Mouse (Mus musculus): ENCODE measurements around the gene Ssc5d. TPM values are rescaled to one million over a fixed set of nuclear protein-coding genes. Genes with fewer than 3 reads are reported as not detected.

Gene Ssc5d
- polyA plus RNA-seq, 1 experiment from 2014 or later: 0.09 TPM

GRCm38 (mm10) chr7:4920496-4920895 lies 5.1 kb upstream of the Ssc5d start:
- H3K27me3 ChIP-seq: peaks cover 41% of the 10 kb centered on the region
- WGBS (ENCODE audit: insufficient replicate concordance): 88% methylated on average over 19 of the region's 19 CpGs
- peaks cover 41% of the 10 kb centered on the region for H3K36me3 ChIP-seq
- H3K27ac ChIP-seq: no peak overlapping the region
- no peak overlapping the region for H3K4me3 ChIP-seq (replicated peaks)
- ATAC-seq (ENCODE audit: low read depth) (no peak), DNase-seq (no peak)
- no peak overlapping the region for H3K9ac ChIP-seq
- no peak overlapping the region for H3K4me2 ChIP-seq
- no peaks in the 10 kb centered on the region for H3K9me3 ChIP-seq (replicated peaks)
- H3K4me1 ChIP-seq (replicated peaks): peaks cover 55% of the 10 kb centered on the region

- H3K4me3 ChIP-seq (replicated peaks): no peak overlapping the region
- peaks cover 49% of the 10 kb centered on the region for H3K4me1 ChIP-seq (replicated peaks)
- H3K9me3 ChIP-seq (replicated peaks): no peaks in the 10 kb centered on the region
- H3K9ac ChIP-seq: no peak overlapping the region
- H3K36me3 ChIP-seq: peaks cover 41% of the 10 kb centered on the region
- WGBS (ENCODE audit: insufficient replicate concordance): 26% methylated on average over 23 of the region's 23 CpGs
- peaks cover 48% of the 10 kb centered on the region for H3K27me3 ChIP-seq
- DNase-seq (no peak), ATAC-seq (ENCODE audit: low read depth) (0 out of 2 replicates have a peak, but pooled peaks have one; percentile 14)
- peak overlapping the region; percentile 29 for H3K27ac ChIP-seq
- H3K4me2 ChIP-seq: no peak overlapping the region
Measured at GRCm38 (mm10) chr7:4920976-4921823, 4.4 kb upstream of the Ssc5d start.

GRCm38 (mm10) chr7:4921824-4922482 lies 3.6 kb upstream of the Ssc5d start, which contains the start of gene Nat14:
TSS of gene Nat14 (plus strand) at chr7:4922028.
- Histone ChIP-seq H3K4me3 (replicated peaks) (peak within 1 kb of the TSS; percentile 18; the same call in 1 of the 2 replicates), H3K36me3 (peaks cover 41% of the 10 kb centered on the region), H3K4me1 (replicated peaks) (peaks cover 41% of the 10 kb centered on the region), H3K27me3 (peaks cover 55% of the 10 kb centered on the region), H3K4me2 (peak within 1 kb of the TSS; percentile 50), H3K9ac (no peak within 1 kb of the TSS), H3K27ac (peak within 1 kb of the TSS; percentile 29), H3K9me3 (replicated peaks) (no peaks in the 10 kb centered on the region)
- 24% methylated on average over 8 of the region's 8 CpGs for WGBS (ENCODE audit: insufficient replicate concordance)
- ATAC-seq (ENCODE audit: low read depth): no peak
- DNase-seq: no peak

- no peak overlapping the region for H3K9ac ChIP-seq
- H3K4me1 ChIP-seq (replicated peaks): peaks cover 37% of the 10 kb centered on the region
- H3K4me2 ChIP-seq: peak overlapping the region; percentile 50
- ATAC-seq (ENCODE audit: low read depth) (peak; percentile 9; the same call in 1 of the 2 replicates), DNase-seq (no peak)
- H3K27me3 ChIP-seq: peaks cover 61% of the 10 kb centered on the region
- peak overlapping the region; percentile 18; the same call in 1 of the 2 replicates for H3K4me3 ChIP-seq (replicated peaks)
- no peak overlapping the region for H3K27ac ChIP-seq
- H3K9me3 ChIP-seq (replicated peaks): no peaks in the 10 kb centered on the region
- H3K36me3 ChIP-seq: peaks cover 36% of the 10 kb centered on the region
- WGBS (ENCODE audit: insufficient replicate concordance): 2% methylated on average over 14 of the region's 14 CpGs
Measured at GRCm38 (mm10) chr7:4922508-4922907, 3.1 kb upstream of the Ssc5d start.

GRCm38 (mm10) chr7:4922931-4923565 lies 2.5 kb upstream of the Ssc5d start:
- Histone ChIP-seq H3K36me3 (peaks cover 31% of the 10 kb centered on the region), H3K27me3 (peaks cover 65% of the 10 kb centered on the region), H3K27ac (no peak overlapping the region), H3K4me2 (peak overlapping the region; percentile 50), H3K4me3 (replicated peaks) (peak overlapping the region; percentile 18), H3K9ac (no peak overlapping the region), H3K9me3 (replicated peaks) (no peaks in the 10 kb centered on the region), H3K4me1 (replicated peaks) (peaks cover 37% of the 10 kb centered on the region)
- WGBS (ENCODE audit: insufficient replicate concordance): 4% methylated on average over 14 of the region's 14 CpGs
- ATAC-seq (ENCODE audit: low read depth) (no peak), DNase-seq (no peak)

- H3K27ac ChIP-seq: no peak overlapping the region
- H3K36me3 ChIP-seq: peaks cover 23% of the 10 kb centered on the region
- H3K9ac ChIP-seq: no peak overlapping the region
- 9% methylated on average over 37 of the region's 37 CpGs for WGBS (ENCODE audit: insufficient replicate concordance)
- H3K9me3 ChIP-seq (replicated peaks): no peaks in the 10 kb centered on the region
- H3K4me2 ChIP-seq: peak overlapping the region; percentile 50
- peaks cover 37% of the 10 kb centered on the region for H3K4me1 ChIP-seq (replicated peaks)
- peak overlapping the region; percentile 18; the same call in 1 of the 2 replicates for H3K4me3 ChIP-seq (replicated peaks)
- DNase-seq (no peak), ATAC-seq (ENCODE audit: low read depth) (no peak)
- H3K27me3 ChIP-seq: peaks cover 65% of the 10 kb centered on the region
Measured at GRCm38 (mm10) chr7:4923586-4924364, 1.8 kb upstream of the Ssc5d start.

GRCm38 (mm10) chr7:4924483-4924882 lies 1.1 kb upstream of the Ssc5d start:
- no peak overlapping the region for H3K9ac ChIP-seq
- peaks cover 37% of the 10 kb centered on the region for H3K4me1 ChIP-seq (replicated peaks)
- 1% methylated on average over 4 of the region's 4 CpGs for WGBS (ENCODE audit: insufficient replicate concordance)
- no peak overlapping the region for H3K27ac ChIP-seq
- peak overlapping the region; percentile 50; the same call in 1 of the 2 replicates for H3K4me2 ChIP-seq
- ATAC-seq (ENCODE audit: low read depth) (no peak), DNase-seq (no peak)
- H3K36me3 ChIP-seq: peaks cover 16% of the 10 kb centered on the region
- peaks cover 65% of the 10 kb centered on the region for H3K27me3 ChIP-seq
- H3K9me3 ChIP-seq (replicated peaks): no peaks in the 10 kb centered on the region
- H3K4me3 ChIP-seq (replicated peaks): no peak overlapping the region

- DNase-seq (no peak), ATAC-seq (ENCODE audit: low read depth) (no peak)
- Histone ChIP-seq H3K4me1 (replicated peaks) (peaks cover 37% of the 10 kb centered on the region), H3K36me3 (peaks cover 12% of the 10 kb centered on the region), H3K4me2 (no peak overlapping the region), H3K9ac (no peak overlapping the region), H3K27ac (no peak overlapping the region), H3K4me3 (replicated peaks) (no peak overlapping the region), H3K9me3 (replicated peaks) (no peaks in the 10 kb centered on the region), H3K27me3 (peaks cover 65% of the 10 kb centered on the region)
- 24% methylated on average over 4 of the region's 4 CpGs for WGBS (ENCODE audit: insufficient replicate concordance)
Measured at GRCm38 (mm10) chr7:4924891-4925301, 689 bp upstream of the Ssc5d start.

GRCm38 (mm10) chr7:4926849-4927248 lies 1.3 kb downstream of the Ssc5d start:
- ATAC-seq (ENCODE audit: low read depth) (no peak), DNase-seq (no peak)
- Histone ChIP-seq H3K27me3 (peaks cover 61% of the 10 kb centered on the region), H3K9ac (no peak overlapping the region), H3K9me3 (replicated peaks) (no peaks in the 10 kb centered on the region), H3K4me1 (replicated peaks) (peaks cover 22% of the 10 kb centered on the region), H3K27ac (no peak overlapping the region), H3K4me2 (no peak overlapping the region), H3K4me3 (replicated peaks) (no peak overlapping the region), H3K36me3 (no peaks in the 10 kb centered on the region)
- 71% methylated on average over 16 of the region's 16 CpGs for WGBS (ENCODE audit: insufficient replicate concordance)

- H3K4me2 ChIP-seq: no peak overlapping the region
- no peaks in the 10 kb centered on the region for H3K9me3 ChIP-seq (replicated peaks)
- 48% methylated on average over 8 of the region's 8 CpGs for WGBS (ENCODE audit: insufficient replicate concordance)
- ATAC-seq (ENCODE audit: low read depth) (no peak), DNase-seq (no peak)
- H3K36me3 ChIP-seq: no peaks in the 10 kb centered on the region
- H3K4me3 ChIP-seq (replicated peaks): no peak overlapping the region
- no peak overlapping the region for H3K9ac ChIP-seq
- peaks cover 53% of the 10 kb centered on the region for H3K27me3 ChIP-seq
- H3K27ac ChIP-seq: no peak overlapping the region
- H3K4me1 ChIP-seq (replicated peaks): peaks cover 18% of the 10 kb centered on the region
Measured at GRCm38 (mm10) chr7:4927711-4928110, 2.1 kb downstream of the Ssc5d start.

Data from liver, embryonic 13.5 days (tissue).